Mouse (Mus musculus): ENCODE data around the gene Mtmr6.

GRCm38 (mm10) chr14:60304441-60305220 lies 39.6 kb downstream of the Mtmr6 start:
- TF ChIP-seq POLR2A (IDR thresholded peaks at IDR 0.05; ENCODE audit: control insufficient read depth, low read depth, low read length) (no peak), CTCF (IDR thresholded peaks at IDR 0.05; ENCODE audit: control insufficient read depth, insufficient read depth, insufficient replicate concordance, low read depth, low read length) (no peak)
